Mouse (Mus musculus): ENCODE measurements at regions not wholly inside any gene's neighbourhood (a gene's known extent, or its start where the extent isn't known, plus 50 kb on each side); places are given as distances from the start of the nearest gene placed in this dataset.

DNA sequence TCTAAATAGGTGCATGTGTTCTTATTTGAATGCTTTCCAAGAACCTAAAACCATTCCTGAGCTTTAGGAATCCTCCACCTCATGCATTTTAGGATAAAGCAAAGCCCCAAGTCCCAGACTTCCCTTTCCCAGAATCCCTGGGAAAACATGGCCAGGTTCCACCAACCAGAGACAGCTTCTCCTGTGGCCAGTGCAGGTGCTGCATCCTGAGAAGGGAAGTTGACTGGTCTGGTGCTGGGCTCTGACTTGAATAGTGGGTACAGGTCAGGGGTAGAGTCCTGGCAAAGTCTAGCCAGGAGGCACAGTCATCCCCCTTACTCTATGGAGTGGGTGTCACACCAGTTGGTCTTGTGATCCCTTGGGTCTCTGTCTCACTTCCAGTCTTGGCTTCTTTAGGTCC lies 166.6 kb upstream of the Agap1 start:
- no peak for DNase-seq (ENCODE audit: low read depth, low spot score)

- DNase-seq (ENCODE audit: low read depth, low spot score): no peak
These were observed 165.7 kb upstream of the Agap1 start for GRCm38 (mm10) chr1:89288921-89289320.

GRCm38 (mm10) chr1:89296691-89297090 lies 157.9 kb upstream of the Agap1 start:
- DNase-seq (ENCODE audit: low read depth, low spot score): no peak

DNA sequence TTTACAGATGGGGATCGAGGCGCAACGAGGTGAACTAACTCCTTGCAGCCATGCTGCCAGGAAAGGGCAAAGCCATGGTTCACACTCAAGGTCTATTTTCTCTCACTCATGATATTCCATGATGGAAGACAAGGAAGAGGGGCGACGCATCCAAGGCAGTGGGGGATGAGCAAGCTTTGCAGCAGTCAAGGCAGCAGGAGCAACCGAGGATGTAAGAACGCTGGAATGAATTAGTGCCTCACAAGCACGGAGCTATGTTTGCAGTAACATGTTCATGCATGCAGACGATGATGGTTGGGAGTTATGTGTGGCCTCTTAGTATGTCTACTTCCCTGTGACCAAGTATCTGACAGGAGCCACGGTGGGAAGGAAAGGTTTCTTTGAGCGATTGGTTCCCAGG lies 156.8 kb upstream of the Agap1 start:
- no peak for DNase-seq (ENCODE audit: low read depth, low spot score)

DNA sequence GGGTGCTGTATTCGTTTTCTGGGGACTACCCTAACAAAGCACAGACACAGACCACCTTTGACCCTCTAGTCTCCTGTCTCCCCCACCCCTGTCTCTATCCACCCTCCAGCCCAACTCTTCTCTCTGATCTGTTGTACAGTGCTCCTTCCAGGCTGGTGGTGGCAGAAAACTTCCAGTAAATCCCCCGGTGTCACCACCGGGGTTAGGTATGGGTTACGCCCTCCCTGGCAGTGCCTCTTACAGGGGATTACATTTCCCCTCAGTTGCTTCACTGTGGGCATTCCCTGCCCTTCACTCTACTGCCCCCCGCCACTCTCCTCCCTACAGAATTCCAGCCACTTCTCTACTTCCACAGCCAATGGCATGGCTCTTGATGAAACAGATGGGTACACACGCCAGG lies 153.5 kb upstream of the Agap1 start:
- DNase-seq (ENCODE audit: low read depth, low spot score): no peak

- DNase-seq (ENCODE audit: low read depth, low spot score): peak; percentile 4
These were observed 152.1 kb upstream of the Agap1 start for GRCm38 (mm10) chr1:89302368-89302951.

GRCm38 (mm10) chr1:89305171-89305570 lies 149.4 kb upstream of the Agap1 start:
- DNase-seq (ENCODE audit: low read depth, low spot score): no peak

GRCm38 (mm10) chr1:89308788-89309187 lies 145.8 kb upstream of the Agap1 start:
- no peak for DNase-seq (ENCODE audit: low read depth, low spot score)

GRCm38 (mm10) chr1:89313064-89313463 lies 141.5 kb upstream of the Agap1 start:
- DNase-seq (ENCODE audit: low read depth, low spot score): no peak

DNA sequence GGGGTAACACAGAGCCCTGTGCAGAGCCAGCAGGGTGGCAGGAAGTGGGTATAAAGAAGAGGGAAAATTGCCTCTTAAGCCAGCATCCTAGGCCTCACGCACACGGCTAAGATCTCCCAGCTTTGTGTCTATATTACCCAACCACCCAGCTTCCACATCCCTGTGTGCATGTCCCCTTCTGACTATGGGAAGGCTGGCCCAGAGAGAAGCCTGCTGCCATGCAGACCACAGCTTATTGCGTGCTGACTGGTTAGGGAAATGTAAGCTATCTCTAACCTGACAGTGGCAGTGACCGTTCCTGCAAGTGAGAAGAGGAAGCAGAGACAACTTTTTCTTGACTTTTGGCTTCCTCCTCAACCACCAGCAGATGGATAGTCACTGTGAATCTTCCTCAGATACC lies 136.7 kb upstream of the Agap1 start:
- DNase-seq (ENCODE audit: low read depth, low spot score): no peak

- no peak for DNase-seq (ENCODE audit: low read depth, low spot score)
These were observed 135.9 kb upstream of the Agap1 start for GRCm38 (mm10) chr1:89318663-89319062.

GRCm38 (mm10) chr1:89322621-89323020 lies 132.0 kb upstream of the Agap1 start:
- no peak for DNase-seq (ENCODE audit: low read depth, low spot score)

DNA sequence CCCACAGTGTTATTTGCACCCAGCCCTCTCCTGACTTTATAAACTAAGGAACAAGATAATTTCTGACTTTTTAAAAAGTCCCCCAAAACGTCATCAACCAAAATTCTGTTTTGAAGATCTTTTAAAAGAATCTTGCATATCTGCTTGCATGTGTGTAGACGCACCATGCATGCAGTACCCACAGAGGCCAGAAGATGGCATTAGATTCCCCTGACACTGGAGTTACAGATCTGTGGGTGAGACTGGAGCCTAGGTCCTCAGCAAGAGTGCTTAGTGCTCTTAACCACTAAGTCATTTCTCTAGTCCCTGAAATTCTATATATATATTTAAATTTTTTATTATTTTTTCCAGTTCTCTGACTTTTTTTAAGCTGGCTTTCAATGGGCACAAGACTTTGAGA lies 131.5 kb upstream of the Agap1 start:
- DNase-seq (ENCODE audit: low read depth, low spot score): peak; percentile 14

DNA sequence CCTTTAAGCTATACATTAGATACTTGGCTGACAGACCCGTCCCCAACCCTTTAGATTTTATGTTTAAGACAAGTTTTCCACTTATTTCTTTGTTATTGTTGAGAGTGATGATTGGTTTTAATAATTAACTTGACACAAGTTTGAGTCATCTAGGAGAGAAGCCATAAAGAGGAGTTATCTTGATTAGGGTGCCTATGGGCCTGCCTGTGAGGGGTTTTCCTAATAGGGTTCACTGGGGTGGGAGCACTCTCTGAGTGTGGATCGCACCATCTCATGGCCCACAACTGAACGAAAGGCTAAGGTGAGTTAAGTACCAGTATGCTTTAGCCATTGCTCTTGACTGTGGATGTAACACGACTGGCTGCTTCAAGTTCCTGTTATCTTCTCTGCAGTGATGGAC lies 123.3 kb upstream of the Agap1 start:
- no peak for DNase-seq (ENCODE audit: low read depth, low spot score)

- no peak for DNase-seq (ENCODE audit: low read depth, low spot score)
These were observed 121.9 kb upstream of the Agap1 start for GRCm38 (mm10) chr1:89332676-89333075.

GRCm38 (mm10) chr1:89337861-89338260 lies 116.7 kb upstream of the Agap1 start:
- DNase-seq (ENCODE audit: low read depth, low spot score): no peak

GRCm38 (mm10) chr1:89342794-89343193 lies 111.8 kb upstream of the Agap1 start:
- DNase-seq (ENCODE audit: low read depth, low spot score): peak; percentile 8

- peak; percentile 1 for DNase-seq (ENCODE audit: low read depth, low spot score)
These were observed 110.1 kb upstream of the Agap1 start for GRCm38 (mm10) chr1:89344546-89344945.

GRCm38 (mm10) chr1:89347341-89347740 lies 107.3 kb upstream of the Agap1 start:
- DNase-seq (ENCODE audit: low read depth, low spot score): no peak

DNA sequence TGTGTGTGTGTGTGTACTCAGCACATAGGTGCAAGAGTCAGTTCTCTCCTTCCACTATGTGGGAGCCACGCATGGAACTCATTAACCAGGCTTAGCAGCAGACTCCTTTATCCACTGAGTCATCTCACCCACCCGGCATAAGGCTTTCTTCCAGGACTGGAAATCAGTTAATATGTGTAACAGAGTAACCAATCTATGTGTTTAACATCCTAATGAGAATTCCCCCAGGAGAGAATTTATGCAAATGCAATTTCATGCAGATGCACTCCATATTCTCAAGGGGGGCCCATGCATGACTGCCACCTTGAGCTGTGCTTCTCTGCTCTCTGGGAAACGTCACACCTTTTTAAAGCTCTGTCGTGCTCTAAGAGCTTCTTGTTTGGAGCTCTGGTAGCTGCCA lies 101.7 kb upstream of the Agap1 start:
- no peak for DNase-seq (ENCODE audit: low read depth, low spot score)

DNA sequence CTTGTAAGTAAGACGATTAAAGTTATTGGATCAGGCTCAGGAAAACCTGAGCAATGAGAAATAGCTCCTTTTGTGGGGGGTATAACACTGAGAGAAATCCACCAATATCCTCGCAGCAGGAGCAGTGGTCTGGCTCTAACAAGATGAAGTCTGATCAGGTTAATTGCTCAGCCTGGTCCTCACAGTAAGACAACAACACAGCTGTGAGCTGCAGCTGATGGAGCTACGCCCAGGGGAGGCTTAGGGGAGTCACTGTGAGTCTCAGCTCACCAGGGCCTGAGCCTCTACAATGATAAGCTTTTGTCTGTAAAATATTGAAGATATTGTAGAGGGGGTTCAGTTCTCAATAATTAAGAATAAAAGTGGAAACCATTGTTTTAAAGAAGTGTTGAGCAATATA lies 95.3 kb upstream of the Agap1 start:
- no peak for DNase-seq (ENCODE audit: low read depth, low spot score)

DNA sequence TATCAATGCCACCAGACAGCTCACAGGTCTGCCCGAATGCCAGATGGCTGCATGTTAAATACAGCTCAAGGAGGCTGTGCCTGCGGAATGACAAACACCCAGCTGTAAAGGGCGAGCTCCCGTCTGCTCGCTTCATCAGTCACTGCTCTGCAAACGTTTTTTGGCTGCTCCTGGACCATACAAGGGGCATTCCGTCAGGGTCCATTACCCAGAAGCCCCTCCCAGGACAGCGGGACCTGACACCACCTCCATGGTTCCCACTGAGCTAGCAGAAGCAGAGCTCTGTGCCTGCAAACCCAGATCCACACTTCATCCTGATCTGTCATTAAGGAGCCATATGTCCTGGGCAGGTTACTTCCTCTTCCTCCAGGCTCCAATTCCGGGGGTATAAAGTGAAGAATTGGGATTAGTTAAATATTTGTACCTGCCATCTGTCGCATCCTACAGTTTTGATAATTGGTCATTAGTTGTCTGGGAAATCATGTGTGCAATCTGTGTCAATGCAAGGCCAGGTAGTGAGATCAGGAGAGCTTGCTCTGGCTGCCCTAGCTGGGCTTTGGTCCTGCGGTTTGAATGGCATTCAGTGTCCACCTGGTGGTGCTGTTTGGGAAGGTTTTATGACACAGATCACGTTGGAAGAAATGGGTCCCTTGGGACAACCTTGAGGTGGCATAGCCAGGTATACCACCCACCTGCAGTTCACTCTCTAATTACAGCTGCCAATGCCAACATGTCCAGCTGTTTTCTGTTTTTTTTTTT lies 89.9 kb upstream of the Agap1 start:
- DNase-seq (ENCODE audit: low read depth, low spot score): no peak

DNA sequence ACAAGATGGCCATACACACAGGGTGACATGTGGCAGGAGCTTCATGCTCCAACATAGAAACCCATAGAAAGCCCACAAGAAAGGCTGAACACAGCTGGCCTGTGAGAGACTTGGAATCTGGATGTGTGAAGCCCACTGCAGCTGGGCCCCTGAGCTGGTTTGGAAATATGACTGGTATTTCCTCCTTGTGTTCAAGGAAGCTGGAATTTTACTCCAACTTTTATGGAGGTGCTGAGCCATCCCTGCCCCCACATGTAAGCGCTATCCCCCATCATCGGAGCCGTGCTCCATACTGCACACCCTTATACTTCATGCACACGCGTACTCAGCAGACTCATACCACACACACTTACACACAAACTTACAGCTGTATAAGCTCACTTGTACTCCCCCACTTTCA lies 87.7 kb upstream of the Agap1 start:
- no peak for DNase-seq (ENCODE audit: low read depth, low spot score)

- no peak for DNase-seq (ENCODE audit: low read depth, low spot score)
These were observed 80.8 kb upstream of the Agap1 start for GRCm38 (mm10) chr1:89373806-89374205.

Data from CD4-positive, CD25-positive, alpha-beta regulatory T cell, adult 2 months (primary cell).